Mouse (Mus musculus) stomach, embryonic 15.5 days (tissue): ENCODE measurements at regions not wholly inside any gene's neighbourhood (a gene's known extent, or its start where the extent isn't known, plus 50 kb on each side); places are given as distances from the start of the nearest gene placed in this dataset.

Experiments
- ATAC-seq: fragments of 200-750 bp; cut with Nextera tagmentation; 2 replicates; pipeline ENCODE4 v1.8.0; 2017; ENCODE audit warnings: low read depth, moderate number of reproducible peaks, moderate TSS enrichment; ENCODE audit not compliant: insufficient read depth, low FRiP score
- H3K27ac ChIP-seq: fragments of 300-500 bp; sonication (generic); 2 replicates; pipeline ENCODE4 v1.5.1; 2015; ENCODE audit warnings: mild to moderate bottlenecking, inconsistent platforms
- H3K27me3 ChIP-seq: fragments of 300-500 bp; sonication (generic); replicated peaks from 2 replicates; pipeline ENCODE4 v1.6.1; 2015; ENCODE audit warnings: inconsistent platforms
- H3K36me3 ChIP-seq: fragments of 300-500 bp; sonication (generic); 2 replicates; pipeline ENCODE4 v1.6.1; 2015; ENCODE audit warnings: inconsistent platforms
- H3K4me1 ChIP-seq: fragments of 300-500 bp; sonication (generic); 2 replicates; pipeline ENCODE4 v1.6.1; 2015; ENCODE audit warnings: inconsistent platforms
- H3K4me2 ChIP-seq: fragments of 300-500 bp; sonication (generic); 2 replicates; pipeline ENCODE4 v1.6.1; 2015; ENCODE audit warnings: mild to moderate bottlenecking, inconsistent platforms
- H3K4me3 ChIP-seq: fragments of 300-500 bp; sonication (generic); replicated peaks from 2 replicates; pipeline ENCODE4 v1.5.1; 2015; ENCODE audit warnings: inconsistent platforms
- H3K9ac ChIP-seq: fragments of 300-500 bp; sonication (generic); 2 replicates; pipeline ENCODE4 v1.6.1; 2015; ENCODE audit warnings: inconsistent platforms
- H3K9me3 ChIP-seq: fragments of 300-500 bp; sonication (generic); 2 replicates; pipeline ENCODE4 v1.6.1; 2016; ENCODE audit warnings: inconsistent platforms
- WGBS: fragments of 180-500 bp; shearing (Covaris S2); methylation state at CpG from one replicate; pipeline ENCODE4 v1.1.7; 2015; 5-methylcytosine and 5-hydroxymethylcytosine counted together

DNA sequence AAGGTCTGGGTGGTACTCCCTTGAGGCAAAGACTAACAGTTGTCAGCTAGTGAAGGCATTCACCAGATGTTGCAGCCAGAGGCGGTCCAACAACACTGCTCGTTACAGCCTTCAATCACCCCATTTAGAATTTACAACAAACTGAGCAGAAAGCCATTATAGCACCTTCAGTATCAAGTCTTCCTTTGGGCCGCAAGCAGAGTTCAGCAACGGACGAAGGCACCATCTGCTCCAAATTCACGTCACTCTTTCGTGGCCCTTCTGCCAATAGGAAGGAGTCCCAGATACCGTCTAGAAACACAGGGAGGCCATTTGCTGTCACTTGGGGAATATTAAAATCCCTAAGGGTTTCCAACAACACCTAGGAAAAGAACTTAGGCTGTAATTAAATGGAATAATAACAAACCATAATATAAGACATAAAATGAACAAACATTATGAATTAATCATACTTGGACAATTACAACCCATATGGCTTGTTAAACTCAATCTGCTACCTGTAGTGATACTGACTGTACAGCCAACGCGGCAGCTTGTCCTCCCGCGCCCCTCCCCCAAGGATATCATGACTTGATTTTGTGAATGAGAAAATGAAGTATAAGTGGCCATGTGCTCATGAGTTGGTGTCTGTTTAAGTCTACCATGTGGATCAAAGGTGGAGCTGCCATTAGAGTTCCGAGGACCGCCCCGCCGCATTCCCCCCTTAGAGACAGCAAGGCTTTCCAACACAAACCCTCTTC is 233.6 kb downstream of the Sp3 start:
- ATAC-seq, result no peak
- Histone ChIP-seq H3K27ac (no peak overlapping the region), H3K36me3 (no peaks in the 10 kb centered on the region), H3K4me2 (no peak overlapping the region), H3K27me3 (no peaks in the 10 kb centered on the region), H3K9me3 (no peaks in the 10 kb centered on the region), H3K4me3 (no peak overlapping the region), H3K4me1 (no peaks in the 10 kb centered on the region), H3K9ac (no peak overlapping the region)
- 86% methylated on average over 16 of the region's 16 CpGs for WGBS

DNA sequence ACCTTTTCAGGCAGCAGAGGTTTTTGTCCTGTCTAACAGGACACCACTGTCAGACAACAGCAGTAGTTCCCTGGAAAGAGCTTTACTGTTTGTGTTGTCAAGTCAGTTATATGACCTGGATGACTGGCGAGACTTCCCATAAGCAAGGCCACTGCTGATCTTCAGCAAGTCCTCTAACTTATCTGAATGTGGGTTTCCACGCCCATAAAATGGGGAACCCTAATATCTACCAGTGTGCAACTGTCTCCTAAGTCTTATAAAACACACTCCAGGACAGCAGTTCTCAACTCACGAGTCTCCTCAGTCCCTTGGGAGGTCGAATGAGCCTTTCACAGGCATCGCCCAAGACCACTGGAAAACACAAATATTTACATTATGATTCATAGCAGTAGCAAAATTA is 232.9 kb downstream of the Sp3 start:
- ATAC-seq, result no peak
- Histone ChIP-seq H3K27ac (no peak overlapping the region), H3K36me3 (no peaks in the 10 kb centered on the region), H3K27me3 (no peaks in the 10 kb centered on the region), H3K4me3 (no peak overlapping the region), H3K4me2 (no peak overlapping the region), H3K9ac (no peak overlapping the region), H3K4me1 (no peaks in the 10 kb centered on the region), H3K9me3 (no peaks in the 10 kb centered on the region)
- WGBS, result 69% methylated on average over 5 of the region's 5 CpGs

DNA sequence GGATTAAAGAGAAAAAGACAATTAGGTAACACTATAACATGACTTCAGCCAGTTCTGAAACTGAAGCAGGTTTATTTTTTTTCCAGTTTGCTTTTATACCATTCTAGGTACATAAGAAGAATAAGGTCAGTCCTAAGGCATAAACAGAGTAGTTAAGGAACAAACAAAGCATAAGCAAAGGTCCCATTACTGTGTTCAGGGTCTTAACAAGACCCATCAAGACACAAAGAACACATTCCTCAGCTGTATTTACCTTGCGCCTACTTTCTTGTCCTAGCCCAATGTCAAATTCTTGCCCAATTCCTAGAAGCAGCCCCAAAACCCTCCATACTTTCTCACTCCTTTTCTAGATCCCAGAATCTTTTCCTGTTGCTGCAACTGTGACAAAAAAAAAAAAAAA is 230.8 kb downstream of the Sp3 start:
- ATAC-seq, result no peak
- peaks cover 3% of the 10 kb centered on the region; the same call in 1 of the 2 replicates for H3K4me1 ChIP-seq
- H3K9ac ChIP-seq, result no peak overlapping the region
- H3K27me3 ChIP-seq, result no peaks in the 10 kb centered on the region
- no peaks in the 10 kb centered on the region for H3K9me3 ChIP-seq
- no peak overlapping the region for H3K4me3 ChIP-seq
- no peak overlapping the region for H3K27ac ChIP-seq
- H3K36me3 ChIP-seq, result no peaks in the 10 kb centered on the region
- H3K4me2 ChIP-seq, result no peak overlapping the region
- 100% methylated on average over 1 of the region's 1 CpGs for WGBS

DNA sequence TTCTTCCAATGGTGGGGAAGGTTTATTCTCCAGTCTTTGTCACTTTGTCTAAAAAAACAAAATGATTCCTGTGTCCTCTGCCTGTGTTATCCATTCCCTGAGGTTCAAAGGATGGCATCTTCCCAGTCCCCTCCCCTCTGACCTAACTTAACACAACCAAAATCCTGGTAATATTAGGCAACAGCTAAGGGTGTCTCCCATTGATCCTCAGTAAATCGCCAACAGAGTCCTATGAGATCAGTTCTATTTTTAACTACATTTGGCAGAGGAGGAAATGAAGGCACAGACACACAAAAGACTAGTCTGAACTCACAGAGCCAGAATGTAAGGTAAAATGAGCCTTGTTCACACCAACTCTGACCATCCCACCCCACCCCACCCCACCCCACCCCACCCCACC is 228.8 kb downstream of the Sp3 start:
- H3K9ac ChIP-seq, result no peak overlapping the region
- no peaks in the 10 kb centered on the region for H3K9me3 ChIP-seq
- H3K27ac ChIP-seq, result no peak overlapping the region
- peaks cover 3% of the 10 kb centered on the region; the same call in 1 of the 2 replicates for H3K4me1 ChIP-seq
- H3K36me3 ChIP-seq, result no peaks in the 10 kb centered on the region
- 39% methylated on average over 1 of the region's 1 CpGs for WGBS
- no peak overlapping the region for H3K4me3 ChIP-seq
- H3K4me2 ChIP-seq, result no peak overlapping the region
- no peak for ATAC-seq
- no peaks in the 10 kb centered on the region for H3K27me3 ChIP-seq

DNA sequence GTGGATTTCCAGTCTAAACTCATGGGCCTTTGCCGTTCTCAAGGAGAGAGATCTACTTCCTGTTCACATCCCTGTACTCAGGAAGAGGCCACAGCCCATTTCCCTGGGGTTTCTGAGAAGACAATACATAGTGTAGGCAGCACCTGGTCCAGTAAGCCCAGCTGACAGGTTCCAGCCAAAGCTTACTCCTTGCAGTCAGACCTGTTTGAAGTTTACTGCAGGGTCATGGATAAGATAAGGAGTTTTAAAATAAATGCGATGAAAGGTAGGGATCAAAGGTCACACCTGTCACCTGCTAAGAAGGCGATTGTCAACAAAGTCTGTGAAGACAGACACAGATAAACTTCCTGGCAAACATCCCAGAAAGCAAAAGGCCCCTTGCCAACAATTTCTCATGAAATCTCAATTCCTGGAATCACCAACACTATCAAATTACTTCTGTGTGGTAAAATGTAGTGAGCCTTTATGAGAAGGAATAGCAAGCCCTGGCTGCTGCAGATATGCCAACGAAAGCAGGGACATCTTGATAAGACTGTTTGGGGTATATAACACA is 227.5 kb downstream of the Sp3 start:
- Histone ChIP-seq H3K4me2 (no peak overlapping the region), H3K27me3 (no peaks in the 10 kb centered on the region), H3K9me3 (no peaks in the 10 kb centered on the region), H3K4me3 (no peak overlapping the region), H3K27ac (peak overlapping the region; percentile 57; the same call in 1 of the 2 replicates), H3K9ac (no peak overlapping the region), H3K36me3 (no peaks in the 10 kb centered on the region), H3K4me1 (peaks cover 3% of the 10 kb centered on the region; the same call in 1 of the 2 replicates)
- peak; percentile 92 for ATAC-seq
- WGBS, result 26% methylated on average over 4 of the region's 4 CpGs

DNA sequence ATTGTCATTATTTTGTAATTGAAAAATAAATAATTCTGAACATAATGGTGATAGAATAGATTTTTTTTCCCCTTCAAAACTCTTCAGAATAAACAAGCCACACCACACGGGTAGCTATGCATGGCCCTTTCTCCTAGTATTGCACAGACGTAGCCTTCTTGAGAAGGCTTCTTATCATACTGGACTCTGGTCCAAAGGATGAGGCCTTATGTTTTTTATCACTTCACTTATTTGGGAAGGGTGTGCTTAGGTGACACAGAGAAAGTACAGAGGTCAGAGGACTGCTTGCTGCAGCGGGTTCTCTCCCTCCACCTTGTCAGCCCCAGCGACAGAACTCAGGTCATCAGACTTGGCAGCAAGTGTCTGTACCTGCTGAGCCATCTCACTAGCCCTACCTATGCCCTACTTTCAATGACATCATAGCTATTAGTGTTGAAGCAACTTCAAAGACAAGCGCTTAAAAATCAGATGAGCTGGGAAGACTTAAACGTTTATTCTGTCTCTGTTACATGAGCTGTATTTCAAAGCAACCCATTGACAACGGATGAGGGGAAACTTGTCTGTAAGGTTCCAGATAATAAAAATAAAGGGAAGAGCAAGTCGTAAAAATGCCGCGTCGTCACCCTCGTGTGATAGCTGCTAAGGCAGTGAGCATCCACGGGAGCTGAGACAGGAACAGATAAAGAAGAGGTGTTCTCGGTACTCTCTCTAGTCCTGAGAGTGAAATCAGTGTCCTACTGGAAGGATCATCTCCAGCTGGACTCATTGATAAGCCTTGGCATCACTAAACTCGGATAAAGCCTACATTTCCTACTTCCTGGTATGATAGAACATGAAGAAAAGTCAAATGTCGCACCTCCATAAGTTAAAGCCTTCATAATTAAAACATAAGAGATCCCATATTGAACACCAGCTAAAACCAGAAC is 226.2 kb downstream of the Sp3 start:
- ATAC-seq, result no peak
- WGBS, result 79% methylated on average over 16 of the region's 16 CpGs
- H3K9me3 ChIP-seq, result no peaks in the 10 kb centered on the region

DNA sequence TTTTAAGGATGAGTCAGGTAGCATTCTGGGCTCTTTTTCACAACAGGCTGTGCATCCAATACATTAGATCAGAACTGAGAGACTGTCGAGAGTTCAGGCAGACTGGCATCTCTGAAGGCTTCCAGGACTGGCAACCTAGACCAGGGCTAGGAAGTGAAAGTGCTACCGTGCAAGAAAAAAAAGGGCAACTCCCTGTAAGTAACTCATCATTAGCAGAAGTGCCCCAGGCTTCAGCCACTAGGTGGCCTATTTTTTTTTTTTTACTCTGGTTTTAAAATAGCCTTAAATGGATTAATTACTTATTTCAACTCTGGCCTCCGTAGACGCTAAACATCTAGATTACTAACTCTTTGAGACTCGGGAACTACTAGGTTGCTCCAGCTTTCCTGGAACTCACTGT is 216.8 kb downstream of the Sp3 start:
- 82% methylated on average over 5 of the region's 5 CpGs for WGBS
- no peaks in the 10 kb centered on the region for H3K4me1 ChIP-seq

More for the DNA sequence above, 226.2 kb downstream of the Sp3 start:
- Histone ChIP-seq H3K27ac (no peak overlapping the region), H3K4me2 (no peak overlapping the region), H3K9ac (no peak overlapping the region), H3K4me1 (peaks cover 3% of the 10 kb centered on the region; the same call in 1 of the 2 replicates), H3K36me3 (no peaks in the 10 kb centered on the region), H3K4me3 (no peak overlapping the region), H3K27me3 (no peaks in the 10 kb centered on the region)

DNA sequence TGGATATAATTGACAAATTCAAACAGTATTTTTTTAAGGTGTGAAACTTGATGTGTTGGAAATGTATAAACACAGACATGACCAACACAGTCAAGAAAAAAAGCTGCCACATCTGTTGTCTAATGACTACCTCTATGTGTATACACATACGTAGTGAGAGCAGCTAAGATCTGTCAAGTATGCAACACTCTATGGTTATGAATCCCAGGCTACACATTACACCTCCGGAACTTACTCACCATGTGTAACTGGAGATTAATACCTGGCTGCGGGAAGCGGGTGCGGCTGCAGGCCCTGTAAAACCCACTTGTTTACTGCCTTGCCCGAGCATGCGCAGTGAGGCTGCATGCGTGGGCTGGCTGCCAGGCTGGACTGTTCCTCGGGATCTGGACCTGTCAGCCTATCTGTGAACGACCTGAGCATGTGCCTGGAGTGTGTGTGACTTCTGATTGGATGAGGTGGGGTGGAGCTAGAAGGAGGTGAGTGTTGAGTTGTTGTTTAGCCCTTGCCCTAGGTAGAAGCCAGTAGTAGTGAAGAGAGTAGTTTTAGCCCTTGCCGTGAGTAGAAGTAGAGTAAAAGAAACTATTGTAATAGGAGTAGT is 211.1 kb downstream of the Sp3 start:
- Histone ChIP-seq H3K27ac (no peak overlapping the region), H3K9me3 (no peaks in the 10 kb centered on the region), H3K9ac (no peak overlapping the region), H3K4me1 (no peaks in the 10 kb centered on the region), H3K4me3 (no peak overlapping the region), H3K36me3 (no peaks in the 10 kb centered on the region), H3K27me3 (no peaks in the 10 kb centered on the region), H3K4me2 (no peak overlapping the region)
- 60% methylated on average over 11 of the region's 11 CpGs for WGBS
- ATAC-seq, result no peak

More for the DNA sequence above, 216.8 kb downstream of the Sp3 start:
- Histone ChIP-seq H3K4me3 (no peak overlapping the region), H3K9ac (no peak overlapping the region), H3K27ac (no peak overlapping the region), H3K4me2 (no peak overlapping the region), H3K27me3 (no peaks in the 10 kb centered on the region), H3K9me3 (no peaks in the 10 kb centered on the region), H3K36me3 (no peaks in the 10 kb centered on the region)
- ATAC-seq, result no peak

DNA sequence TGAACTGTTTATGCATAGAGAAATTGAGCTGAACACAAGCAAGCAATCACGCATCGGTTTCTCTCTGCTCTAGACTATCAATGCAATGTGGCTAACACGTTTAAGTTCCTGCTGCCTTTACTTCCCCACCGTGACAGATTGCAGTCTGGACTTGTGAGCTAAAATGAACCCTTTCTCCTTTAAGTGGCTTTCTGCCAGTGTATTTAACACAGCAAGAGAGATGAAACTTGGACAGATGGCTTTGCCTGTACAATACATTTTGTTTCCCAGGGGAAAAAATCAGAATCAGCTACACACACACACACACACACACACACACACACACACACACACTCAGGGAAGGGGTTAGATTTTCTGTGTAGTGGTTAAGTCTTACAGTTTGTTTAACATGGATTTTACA is 206.8 kb downstream of the Sp3 start:
- H3K27me3 ChIP-seq, result no peaks in the 10 kb centered on the region
- WGBS, result 70% methylated on average over 4 of the region's 4 CpGs
- H3K36me3 ChIP-seq, result no peaks in the 10 kb centered on the region
- ATAC-seq, result no peak
- H3K4me3 ChIP-seq, result no peak overlapping the region
- no peaks in the 10 kb centered on the region for H3K9me3 ChIP-seq
- no peak overlapping the region for H3K4me2 ChIP-seq
- H3K27ac ChIP-seq, result no peak overlapping the region
- no peaks in the 10 kb centered on the region for H3K4me1 ChIP-seq
- no peak overlapping the region for H3K9ac ChIP-seq

DNA sequence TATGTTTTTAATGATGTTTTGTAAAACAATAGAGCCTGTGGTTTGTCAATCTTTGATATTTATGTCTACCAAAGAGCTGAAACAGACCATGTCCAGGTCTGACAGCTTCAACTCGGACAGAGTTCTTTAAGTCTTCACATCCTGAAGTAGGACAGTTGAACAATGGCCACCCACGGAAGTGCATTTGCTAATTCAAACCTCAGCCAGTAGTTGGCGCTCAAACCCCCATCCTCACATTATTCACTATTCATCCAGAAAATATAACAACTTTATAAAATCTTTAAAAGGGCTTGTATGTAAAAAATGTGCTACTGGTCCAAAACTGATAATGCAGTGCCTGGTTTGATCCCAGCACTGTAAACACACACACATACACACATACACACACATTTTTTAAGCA is 202.9 kb downstream of the Sp3 start:
- no peak for ATAC-seq
- H3K36me3 ChIP-seq, result no peaks in the 10 kb centered on the region
- no peaks in the 10 kb centered on the region for H3K27me3 ChIP-seq
- H3K4me3 ChIP-seq, result no peak overlapping the region
- H3K9me3 ChIP-seq, result no peaks in the 10 kb centered on the region
- H3K27ac ChIP-seq, result no peak overlapping the region
- 0 out of 2 replicates have a peak, but pooled peaks cover 3% of the 10 kb centered on the region for H3K4me1 ChIP-seq
- H3K4me2 ChIP-seq, result no peak overlapping the region
- no peak overlapping the region for H3K9ac ChIP-seq
- WGBS, result 47% methylated on average over 3 of the region's 3 CpGs

DNA sequence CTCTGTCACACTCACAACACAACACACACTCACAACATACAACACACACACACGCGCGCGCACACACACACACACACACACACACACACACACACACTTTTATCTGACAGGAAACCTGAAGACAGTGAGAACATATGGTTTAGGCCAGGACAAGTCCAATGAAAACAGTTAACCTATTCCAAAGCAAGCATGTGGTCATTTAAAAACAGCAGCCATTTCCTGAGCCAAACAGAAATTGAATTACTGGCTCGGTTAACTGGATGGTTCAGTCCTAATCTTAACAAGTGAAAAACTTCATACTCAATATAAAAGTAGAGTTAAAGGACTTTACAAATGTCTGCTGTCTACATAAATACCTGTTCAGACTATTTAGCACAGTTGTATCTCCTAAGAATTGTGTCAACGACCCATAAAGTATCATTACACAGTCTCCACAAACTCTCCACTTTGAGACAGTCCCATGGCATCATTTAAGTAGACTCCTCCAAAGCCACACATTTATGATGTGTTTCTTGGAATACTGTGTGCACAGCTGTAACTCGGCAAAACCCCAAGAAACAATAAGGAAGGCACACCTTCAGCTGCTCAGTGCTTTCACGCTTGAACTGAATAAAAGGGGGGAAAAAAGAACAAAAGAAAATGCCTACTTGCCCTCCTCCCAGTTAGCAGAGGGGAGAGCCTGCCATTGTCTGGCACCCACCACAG is 202.3 kb downstream of the Sp3 start:
- Histone ChIP-seq H3K9me3 (no peaks in the 10 kb centered on the region), H3K4me3 (no peak overlapping the region), H3K9ac (no peak overlapping the region), H3K27ac (no peak overlapping the region), H3K36me3 (no peaks in the 10 kb centered on the region), H3K4me2 (no peak overlapping the region), H3K4me1 (0 out of 2 replicates have a peak, but pooled peaks cover 3% of the 10 kb centered on the region), H3K27me3 (no peaks in the 10 kb centered on the region)
- no peak for ATAC-seq
- 85% methylated on average over 8 of the region's 8 CpGs for WGBS
